Mouse (Mus musculus) retina, adult 2 months (tissue): ENCODE results near the gene Atg10.
"Not testable (repeated sequence)": the region's sequence is repeated elsewhere in the genome, so short reads cannot be mapped to it uniquely, and the experiment has no call there.

ENCODE experiments used
- DNase-seq: peaks from one replicate; pipeline ENCODE4 v3.0.0-alpha.2; 2012; ENCODE audit warnings: low read depth, low spot score

Atg10 gene

DNA sequence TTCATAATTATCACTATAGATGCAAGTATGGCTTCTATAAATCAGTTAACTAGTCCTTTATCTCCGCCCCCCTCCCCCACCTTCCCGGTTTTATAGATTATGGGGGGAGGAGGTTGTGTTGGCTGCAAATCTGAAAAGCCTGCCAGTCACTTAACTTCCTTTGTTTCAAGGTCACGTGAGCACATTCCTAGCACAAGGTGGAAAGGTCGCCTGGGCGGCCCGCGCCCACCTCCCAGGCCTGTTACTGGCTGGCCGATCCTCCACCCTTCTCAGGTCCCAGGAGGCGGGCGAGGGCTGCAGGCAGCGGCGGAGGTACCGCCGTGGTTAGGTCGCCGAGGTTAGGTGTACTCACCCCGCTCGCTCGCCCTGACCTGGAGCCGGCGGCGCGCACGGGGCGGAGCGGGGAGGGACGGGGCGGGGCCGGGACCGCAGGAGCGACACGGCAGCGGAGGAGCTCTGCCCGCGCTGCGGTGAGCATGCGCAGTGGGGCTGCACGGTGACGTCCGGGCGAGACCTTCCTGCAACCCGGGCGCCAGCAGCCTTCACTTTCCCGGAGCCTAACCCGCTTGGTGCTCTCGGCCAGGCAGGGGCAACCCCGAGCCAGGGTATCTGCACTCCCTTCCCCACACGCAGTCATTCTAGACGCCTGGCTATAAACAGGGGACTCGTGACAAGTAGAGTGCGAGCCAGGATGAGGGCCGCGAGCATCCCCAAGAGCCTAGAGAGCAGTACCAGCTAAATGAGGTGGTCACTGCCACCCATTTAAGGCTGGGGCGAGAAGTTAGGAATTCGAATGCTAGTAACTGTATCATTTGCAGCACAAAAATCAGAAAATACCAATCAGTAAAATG, at the start of gene Atg10:
Gene Atg10, minus strand, starts transcription at position 382 of the 851 bp plus-strand sequence.
- DNase-seq = peak; percentile 88

DNA sequence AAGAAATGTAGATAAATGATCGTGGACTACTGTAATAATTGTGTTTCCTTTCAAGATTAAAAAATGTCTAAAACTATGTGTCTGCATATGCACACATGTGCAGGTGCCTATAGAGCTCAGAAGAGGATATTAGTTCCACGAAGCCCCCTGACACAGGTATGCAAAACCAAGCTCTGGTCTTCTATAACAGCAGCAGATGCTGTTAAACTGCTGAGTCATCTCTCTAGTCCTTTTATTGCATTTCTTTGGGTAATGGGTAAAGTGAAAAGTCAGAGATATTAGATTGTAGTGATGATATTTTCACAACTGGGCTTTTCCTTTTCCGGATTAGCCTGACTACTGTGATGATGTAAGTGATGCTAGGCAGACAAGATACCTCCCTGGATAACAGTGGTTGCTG, 28.6 kb upstream of the Atg10 start:
- DNase-seq = no peak

- no peak for DNase-seq
These were observed 27.9 kb upstream of the Atg10 start for GRCm38 (mm10) chr13:91251636-91252035.

DNA sequence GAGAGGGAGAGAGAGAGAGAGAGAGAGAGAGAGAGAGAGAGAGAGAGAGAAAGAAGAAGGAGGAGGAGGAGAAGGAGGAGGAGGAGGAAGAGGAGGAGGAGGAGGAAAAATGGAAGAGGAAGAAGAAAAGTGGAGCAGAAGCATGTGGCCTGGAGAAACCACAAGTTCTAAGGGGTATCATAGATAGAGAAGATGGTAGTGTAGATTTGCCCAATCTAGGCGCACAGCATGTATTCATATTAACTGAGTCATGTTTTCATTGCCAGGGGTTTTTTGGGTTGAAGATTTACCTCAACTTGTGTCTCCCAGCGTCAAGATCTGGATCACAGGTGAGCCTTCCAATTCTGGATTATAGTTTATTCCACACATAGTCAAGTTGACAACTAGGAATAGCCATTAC, 26.3 kb upstream of the Atg10 start:
- not testable (repeated sequence) for DNase-seq

- DNase-seq = no peak
These were observed 22.7 kb upstream of the Atg10 start for GRCm38 (mm10) chr13:91246472-91246871.

DNA sequence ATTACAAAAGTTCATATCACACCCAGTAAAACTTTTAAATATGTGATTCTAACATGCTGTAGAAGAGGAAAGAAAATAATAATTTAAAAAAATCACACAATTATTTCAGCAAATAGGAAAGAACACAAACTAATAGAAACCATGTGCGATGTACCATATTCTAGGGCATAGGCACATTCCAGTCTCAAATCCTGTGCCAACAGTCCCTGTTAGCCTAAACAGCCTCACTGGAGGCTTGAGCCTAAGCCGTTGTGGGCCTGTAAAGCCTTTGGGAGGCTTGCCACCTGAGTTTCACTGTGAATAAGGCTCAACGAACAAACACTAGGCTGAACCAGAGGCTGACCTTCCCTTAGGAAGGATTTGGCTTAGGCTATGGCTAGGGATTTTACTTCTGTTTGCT, 14.2 kb upstream of the Atg10 start:
- DNase-seq = no peak

DNA sequence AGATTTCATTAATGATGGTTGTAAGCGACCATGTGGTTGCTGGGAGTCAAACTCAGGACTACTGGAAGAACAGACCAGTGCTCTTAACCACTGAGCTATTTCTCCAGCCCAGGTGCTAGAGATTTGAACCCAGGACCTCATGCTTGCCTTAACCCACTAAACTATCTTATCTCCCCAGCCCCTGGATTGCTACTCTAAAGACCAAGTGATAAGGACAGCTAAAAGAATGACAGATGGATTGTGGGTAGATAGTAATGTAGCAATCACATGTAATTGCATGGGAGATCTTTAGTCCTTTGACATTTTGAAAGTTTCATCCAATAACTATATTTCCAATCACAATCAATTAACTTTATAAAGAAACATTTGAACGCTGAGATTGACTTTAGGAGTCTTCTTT, 13.1 kb upstream of the Atg10 start:
- DNase-seq = no peak

DNA sequence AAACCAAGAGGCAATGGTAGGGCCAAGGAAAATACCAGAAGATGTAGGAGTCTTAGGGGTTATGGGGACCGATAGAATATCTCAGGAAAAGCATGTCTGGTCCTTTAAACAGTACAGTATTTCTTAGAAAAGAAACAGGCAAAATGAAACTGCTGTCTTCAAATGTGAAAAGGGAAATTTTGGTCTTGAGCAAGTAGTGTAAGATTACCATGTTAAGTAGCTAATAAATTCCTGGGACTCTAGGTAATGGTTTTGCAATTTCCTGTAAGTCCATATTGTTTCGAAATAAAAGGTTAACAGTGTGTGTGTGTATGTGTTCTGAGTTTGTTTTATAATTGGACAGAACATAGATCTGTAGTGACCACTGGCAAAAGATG, 658 bp upstream of the Atg10 start:
- no peak for DNase-seq

DNA sequence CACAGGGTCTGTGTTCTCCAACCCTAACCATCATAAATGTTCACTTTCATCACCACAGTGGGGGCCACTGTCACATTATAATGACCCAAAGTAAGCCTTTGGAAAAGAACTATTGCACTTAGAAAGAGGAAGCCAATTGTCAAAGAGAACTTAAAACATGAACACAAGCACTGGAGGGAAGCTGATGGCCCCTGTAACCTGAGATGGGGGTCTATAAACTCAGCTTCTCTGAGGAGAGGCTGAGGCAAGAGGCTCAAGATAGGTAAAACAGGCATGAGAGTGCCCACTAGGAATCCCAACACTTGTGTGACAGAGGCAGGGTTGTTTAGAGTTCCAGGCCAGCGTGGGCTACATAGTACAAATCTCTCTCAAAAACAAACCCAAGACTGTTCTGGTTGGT, 705 bp downstream of the Atg10 start:
- DNase-seq = no peak

DNA sequence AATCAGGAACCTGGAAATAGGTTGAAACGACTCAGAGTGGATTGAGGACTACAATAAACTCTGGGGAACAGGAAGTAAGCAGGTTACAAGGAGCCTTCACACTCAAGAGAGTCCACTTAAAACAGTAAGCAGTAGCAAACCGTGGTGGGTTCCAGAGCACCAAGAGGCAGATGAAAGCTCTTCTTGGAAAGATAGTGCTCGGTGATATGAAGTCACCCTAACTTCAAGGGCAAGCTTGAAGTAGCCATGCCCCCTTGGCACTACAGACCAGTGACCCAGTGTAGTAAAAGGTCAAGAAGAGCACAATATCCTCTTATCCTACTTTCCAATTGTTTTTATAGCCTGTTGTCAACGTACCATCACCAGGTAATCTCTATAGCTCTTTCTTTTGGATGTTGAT, 2.1 kb downstream of the Atg10 start:
- no peak for DNase-seq

GRCm38 (mm10) chr13:91217691-91218090, 6.1 kb downstream of the Atg10 start:
- DNase-seq = no peak

- DNase-seq = no peak
These were observed 7.0 kb downstream of the Atg10 start for GRCm38 (mm10) chr13:91216656-91217205.

DNA sequence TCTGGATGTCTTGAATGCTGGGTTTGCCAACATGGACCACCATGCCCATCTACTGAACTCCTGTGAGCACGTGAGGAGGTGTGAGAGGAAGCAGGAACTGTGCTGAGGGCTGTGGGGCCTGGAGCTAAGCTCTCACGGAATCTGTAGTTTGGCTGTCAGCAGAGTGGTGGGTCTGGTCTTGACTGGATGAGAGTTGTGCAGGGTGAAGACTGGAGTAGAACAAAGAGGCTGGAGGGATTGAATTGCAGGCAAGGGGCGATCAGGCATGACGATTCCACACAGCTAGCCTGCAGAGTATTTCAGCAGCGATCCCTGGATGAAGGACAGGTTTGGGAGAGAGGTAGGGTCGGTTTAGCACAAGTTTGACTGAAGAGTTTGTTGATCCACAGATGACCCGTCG, 10.8 kb downstream of the Atg10 start:
- DNase-seq = no peak

GRCm38 (mm10) chr13:91206237-91206636, 17.5 kb downstream of the Atg10 start:
- no peak for DNase-seq

- DNase-seq = no peak
These were observed 21.2 kb downstream of the Atg10 start for GRCm38 (mm10) chr13:91202564-91202963.

DNA sequence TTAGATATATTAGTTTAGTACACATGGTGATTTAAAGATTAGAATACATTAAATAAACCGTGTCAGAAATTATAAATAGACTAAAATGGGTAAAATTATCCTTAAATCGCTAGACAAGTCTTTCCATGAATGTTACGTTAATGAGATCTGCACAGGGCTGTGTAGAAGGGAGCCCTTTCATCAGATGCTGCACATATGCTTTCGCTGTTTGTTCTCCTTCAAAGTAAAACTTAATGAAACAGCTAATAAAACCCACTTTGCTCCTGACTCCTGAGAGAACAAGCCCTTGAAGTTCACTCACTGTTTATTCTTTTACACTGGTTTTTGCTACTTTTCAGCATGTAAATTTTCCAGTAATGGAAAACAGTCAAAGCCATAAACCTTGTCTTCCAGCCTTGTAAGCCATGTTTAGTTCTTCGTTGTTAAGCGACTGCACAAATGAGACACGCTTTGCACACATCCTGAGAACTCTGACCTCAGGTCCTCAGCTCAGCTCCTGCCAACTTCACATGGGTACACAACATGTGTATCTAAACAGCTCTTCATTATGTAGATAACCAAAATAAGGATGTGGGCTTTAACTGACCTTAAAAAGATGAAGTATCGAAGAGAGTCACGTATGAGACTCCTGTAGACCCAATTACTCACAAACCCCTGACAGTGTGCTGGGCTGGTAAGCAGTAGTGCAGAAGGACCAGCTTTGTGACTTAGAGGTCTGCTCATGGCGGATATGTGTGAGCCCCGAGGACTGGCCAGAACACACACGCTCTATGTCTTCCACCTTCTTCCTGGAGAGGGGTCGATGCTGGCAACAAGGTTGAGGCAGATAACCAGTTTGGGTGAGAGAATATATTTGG, 36.2 kb downstream of the Atg10 start:
- DNase-seq = no peak

DNA sequence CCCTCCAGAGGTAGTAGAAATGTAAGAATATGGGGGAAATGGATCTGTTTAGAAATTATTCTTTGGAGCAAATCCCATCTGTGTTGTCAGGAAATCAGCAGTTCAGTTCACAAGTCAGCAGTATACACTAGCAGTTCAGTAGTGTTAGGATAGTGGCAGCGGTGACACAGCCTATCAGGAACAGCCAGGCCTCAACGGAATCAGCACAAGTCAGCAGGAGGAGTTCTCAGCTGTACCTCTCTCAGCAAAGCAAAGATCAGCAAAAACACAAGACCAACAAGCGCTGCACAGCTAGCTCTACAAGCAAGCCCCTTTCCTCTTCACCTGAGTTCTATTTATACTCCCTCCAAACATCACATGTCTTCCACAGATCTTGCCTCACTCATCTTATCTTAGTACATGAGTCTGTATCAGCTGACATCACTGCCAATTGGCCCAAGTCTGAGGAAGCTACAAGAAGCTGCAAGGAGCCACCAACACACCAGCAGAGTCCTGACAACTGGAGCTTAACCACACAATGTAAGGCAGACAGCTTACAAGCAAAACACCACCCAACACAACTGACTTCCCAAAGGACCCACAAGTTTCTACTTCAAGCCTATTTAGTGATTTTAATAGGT, 38.4 kb downstream of the Atg10 start:
- no peak for DNase-seq

DNA sequence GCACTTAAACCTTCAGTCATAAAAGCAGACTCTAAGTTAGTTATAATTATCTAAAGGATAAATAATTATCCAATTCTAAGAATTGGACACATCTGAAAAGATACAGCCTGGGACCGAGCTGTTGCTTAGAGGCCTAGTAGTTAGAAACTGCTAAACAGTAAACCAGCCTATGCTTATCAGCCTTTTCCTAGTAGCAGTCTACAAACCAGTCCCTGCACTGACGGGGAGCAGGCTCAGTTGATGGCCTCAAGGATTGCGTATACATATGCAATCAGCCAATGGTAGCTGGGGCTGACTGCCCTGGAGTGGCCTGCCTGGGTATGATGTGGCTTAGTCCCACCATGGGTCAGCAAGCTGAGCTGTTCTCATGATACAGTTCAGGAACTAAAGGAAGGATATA, 39.5 kb downstream of the Atg10 start:
- no peak for DNase-seq

DNA sequence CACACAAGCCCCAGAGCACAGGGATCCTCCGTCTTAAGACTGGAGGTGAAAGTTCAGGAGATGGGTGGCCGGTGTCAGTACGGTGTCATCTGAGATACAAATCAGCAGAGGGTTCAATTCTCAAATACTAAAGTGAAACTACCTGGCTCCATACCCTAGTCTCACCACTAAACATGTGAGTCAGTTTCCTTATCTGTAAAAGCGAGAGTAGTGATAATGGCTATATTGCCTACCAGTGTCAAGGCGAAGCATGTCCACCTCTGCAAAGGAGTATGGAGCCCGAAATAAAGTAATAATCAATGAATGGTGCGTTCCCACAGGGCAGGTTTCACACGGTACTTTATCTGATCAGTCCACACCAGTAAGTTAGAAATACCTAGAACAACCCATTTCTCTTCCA, 43.4 kb downstream of the Atg10 start:
- DNase-seq = no peak

DNA sequence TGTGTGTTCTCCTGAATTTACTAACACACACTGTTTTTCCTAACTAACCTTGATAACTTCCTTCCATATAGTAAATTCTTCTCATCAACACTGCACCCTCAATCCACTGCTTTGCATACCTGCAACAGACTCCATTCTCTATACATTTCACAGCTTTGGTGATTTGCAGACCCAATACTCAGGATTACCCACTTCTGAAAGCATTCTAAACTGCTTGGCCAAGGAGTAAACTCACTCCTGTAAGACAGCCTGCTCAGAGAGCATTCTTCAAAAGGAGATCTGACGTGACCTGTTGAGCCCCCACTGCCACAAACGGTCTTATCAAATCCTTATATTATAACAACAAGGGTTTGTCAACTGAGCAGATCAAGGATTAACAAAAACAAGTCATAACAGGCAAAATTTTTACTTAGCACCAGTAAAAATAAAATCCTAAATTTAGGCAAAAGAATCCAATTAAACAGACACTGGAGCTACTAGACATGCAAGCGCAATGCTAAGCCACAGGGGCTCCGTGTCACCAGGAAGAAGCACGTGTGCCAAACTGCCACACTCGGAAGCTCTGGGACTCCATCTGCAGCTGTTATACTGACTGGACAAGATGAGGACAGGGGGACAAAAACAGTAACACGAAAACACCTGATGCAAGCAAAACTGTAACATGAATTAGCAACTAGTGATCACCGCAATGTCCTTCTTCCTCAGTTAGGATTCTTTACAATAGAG, 44.4 kb downstream of the Atg10 start:
- DNase-seq = no peak

GRCm38 (mm10) chr13:91178428-91179160, 45.2 kb downstream of the Atg10 start:
- no peak for DNase-seq
